Mouse (Mus musculus) forebrain, embryonic 12.5 days (tissue): ENCODE measurements around the gene Itgal. TPM values are rescaled to one million over a fixed set of nuclear protein-coding genes. Genes with fewer than 3 reads are reported as not detected.
"Not testable (repeated sequence)": the region's sequence is repeated elsewhere in the genome, so short reads cannot be mapped to it uniquely, and the experiment has no call there.

Source experiments
- ATAC-seq: fragments of 200-750 bp; cut with Nextera tagmentation; 2 replicates; pipeline ENCODE4 v1.8.0; 2017; ENCODE audit warnings: moderate TSS enrichment; ENCODE audit not compliant: low FRiP score
- H3K27ac ChIP-seq: fragments of 300-500 bp; sonication (generic); 2 replicates; pipeline ENCODE4 v1.5.1; 2016; ENCODE audit warnings: mild to moderate bottlenecking
- H3K27me3 ChIP-seq: fragments of 300-500 bp; sonication (generic); 2 replicates; pipeline ENCODE4 v1.6.1; 2016; ENCODE audit warnings: mild to moderate bottlenecking
- H3K36me3 ChIP-seq: fragments of 300-500 bp; sonication (generic); replicated peaks from 2 replicates; pipeline ENCODE4 v1.6.1; 2016; ENCODE audit warnings: mild to moderate bottlenecking
- H3K4me1 ChIP-seq: fragments of 300-500 bp; sonication (generic); 2 replicates; pipeline ENCODE4 v1.6.1; 2016
- H3K4me2 ChIP-seq: fragments of 300-500 bp; sonication (generic); 2 replicates; pipeline ENCODE4 v1.6.1; 2016; ENCODE audit warnings: mild to moderate bottlenecking, moderate library complexity
- H3K4me3 ChIP-seq: fragments of 300-500 bp; sonication (generic); replicated peaks from 2 replicates; pipeline ENCODE4 v1.5.1; 2016; ENCODE audit warnings: mild to moderate bottlenecking
- H3K9ac ChIP-seq: fragments of 300-500 bp; sonication (generic); 2 replicates; pipeline ENCODE4 v1.6.1; 2016; ENCODE audit warnings: mild to moderate bottlenecking
- H3K9me3 ChIP-seq: fragments of 300-500 bp; sonication (generic); 2 replicates; pipeline ENCODE4 v1.6.1; 2016
- WGBS: fragments of 180-500 bp; shearing (Covaris S2); methylation state at CpG from one replicate; pipeline ENCODE4 v1.1.7; 2016; 5-methylcytosine and 5-hydroxymethylcytosine counted together
- polyA plus RNA-seq: library from polyadenylated mRNA; unstranded; fragments of >200 nt; fragmentation: Nextera tagmentation; extraction: Ambion mirVana; gene quantifications from 2 replicates; pipeline ENCODE4 v1.2.1, GENCODE M21; 2016

Gene Itgal
- polyA plus RNA-seq, 1 experiment from 2014 or later, result 0.47 TPM

- ATAC-seq, result peak; percentile 93
These were observed 49.7 kb downstream of the Itgal start, which contains the start of gene Zfp768 for GRCm38 (mm10) chr7:127345512-127346325. Gene Zfp768 (minus strand): TSS chr7:127345589.

GRCm38 (mm10) chr7:127346676-127347075 is 50.6 kb downstream of the Itgal start:
- 12% methylated on average over 8 of the region's 8 CpGs for WGBS
- peaks cover 19% of the 10 kb centered on the region for H3K4me1 ChIP-seq
- no peak overlapping the region for H3K27ac ChIP-seq
- peaks cover 21% of the 10 kb centered on the region for H3K36me3 ChIP-seq
- 0 out of 2 replicates have a peak, but pooled peaks cover 4% of the 10 kb centered on the region for H3K27me3 ChIP-seq
- peak overlapping the region; percentile 87 for H3K4me2 ChIP-seq
- ATAC-seq, result no peak
- no peak overlapping the region for H3K9ac ChIP-seq
- H3K9me3 ChIP-seq, result no peaks in the 10 kb centered on the region
- H3K4me3 ChIP-seq, result peak overlapping the region; percentile 87

More at GRCm38 (mm10) chr7:127345512-127346325, 49.7 kb downstream of the Itgal start, which contains the start of gene Zfp768:
- peaks cover 19% of the 10 kb centered on the region for H3K4me1 ChIP-seq
- H3K9ac ChIP-seq, result peak within 1 kb of the TSS; percentile 93
- H3K4me2 ChIP-seq, result peak within 1 kb of the TSS; percentile 87
- WGBS, result under 1% methylated on average over 66 of the region's 76 CpGs
- H3K4me3 ChIP-seq, result peak within 1 kb of the TSS; percentile 87
- no peaks in the 10 kb centered on the region for H3K9me3 ChIP-seq
- 0 out of 2 replicates have a peak, but pooled peaks cover 4% of the 10 kb centered on the region for H3K27me3 ChIP-seq
- peaks cover 29% of the 10 kb centered on the region for H3K36me3 ChIP-seq
- peak within 1 kb of the TSS; percentile 83 for H3K27ac ChIP-seq

GRCm38 (mm10) chr7:127351230-127352004 is 55.4 kb downstream of the Itgal start:
- Histone ChIP-seq H3K4me1 (peaks cover 6% of the 10 kb centered on the region), H3K27ac (no peak overlapping the region), H3K9me3 (no peaks in the 10 kb centered on the region), H3K4me2 (no peak overlapping the region), H3K36me3 (no peaks in the 10 kb centered on the region), H3K4me3 (no peak overlapping the region), H3K27me3 (0 out of 2 replicates have a peak, but pooled peaks cover 4% of the 10 kb centered on the region), H3K9ac (no peak overlapping the region)
- 86% methylated on average over 5 of the region's 5 CpGs for WGBS
- ATAC-seq, result no peak

- no peaks in the 10 kb centered on the region for H3K4me1 ChIP-seq
- no peak overlapping the region for H3K9ac ChIP-seq
- H3K27ac ChIP-seq, result no peak overlapping the region
- H3K4me2 ChIP-seq, result no peak overlapping the region
- no peak for ATAC-seq
- no peaks in the 10 kb centered on the region for H3K9me3 ChIP-seq
- H3K36me3 ChIP-seq, result no peaks in the 10 kb centered on the region
- H3K4me3 ChIP-seq, result no peak overlapping the region
- WGBS, result 74% methylated on average over 3 of the region's 3 CpGs
- H3K27me3 ChIP-seq, result no peaks in the 10 kb centered on the region
These were observed 59.7 kb downstream of the Itgal start for GRCm38 (mm10) chr7:127355796-127356195.

GRCm38 (mm10) chr7:127357871-127358270 is 61.8 kb downstream of the Itgal start:
- no peaks in the 10 kb centered on the region for H3K4me1 ChIP-seq
- WGBS, result 52% methylated on average over 2 of the region's 2 CpGs
- no peak overlapping the region for H3K4me2 ChIP-seq
- H3K27ac ChIP-seq, result no peak overlapping the region
- peaks cover 5% of the 10 kb centered on the region for H3K27me3 ChIP-seq
- H3K4me3 ChIP-seq, result no peak overlapping the region
- H3K9ac ChIP-seq, result no peak overlapping the region
- no peaks in the 10 kb centered on the region for H3K36me3 ChIP-seq
- no peaks in the 10 kb centered on the region for H3K9me3 ChIP-seq
- no peak for ATAC-seq

GRCm38 (mm10) chr7:127358472-127358871 is 62.4 kb downstream of the Itgal start:
- no peak overlapping the region for H3K4me3 ChIP-seq

GRCm38 (mm10) chr7:127360265-127360664 is 64.2 kb downstream of the Itgal start:
- peaks cover 17% of the 10 kb centered on the region for H3K27me3 ChIP-seq
- no peak overlapping the region for H3K27ac ChIP-seq
- H3K4me3 ChIP-seq, result no peak overlapping the region
- no peak overlapping the region for H3K9ac ChIP-seq
- WGBS, result 85% methylated on average over 4 of the region's 4 CpGs
- peaks cover 14% of the 10 kb centered on the region for H3K4me1 ChIP-seq
- no peak overlapping the region for H3K4me2 ChIP-seq
- H3K36me3 ChIP-seq, result no peaks in the 10 kb centered on the region
- ATAC-seq, result no peak
- no peaks in the 10 kb centered on the region for H3K9me3 ChIP-seq

More at GRCm38 (mm10) chr7:127358472-127358871, 62.4 kb downstream of the Itgal start:
- Histone ChIP-seq H3K36me3 (no peaks in the 10 kb centered on the region), H3K4me1 (peaks cover 3% of the 10 kb centered on the region), H3K9ac (no peak overlapping the region), H3K9me3 (no peaks in the 10 kb centered on the region), H3K4me2 (no peak overlapping the region), H3K27ac (no peak overlapping the region), H3K27me3 (peaks cover 8% of the 10 kb centered on the region)
- WGBS, result 77% methylated on average over 4 of the region's 4 CpGs
- no peak for ATAC-seq

- no peak overlapping the region for H3K4me3 ChIP-seq
- H3K9me3 ChIP-seq, result no peaks in the 10 kb centered on the region
- no peak overlapping the region for H3K27ac ChIP-seq
- no peak overlapping the region for H3K4me2 ChIP-seq
- peaks cover 14% of the 10 kb centered on the region for H3K4me1 ChIP-seq
- no peak for ATAC-seq
- H3K36me3 ChIP-seq, result no peaks in the 10 kb centered on the region
- 59% methylated on average over 13 of the region's 13 CpGs for WGBS
- H3K9ac ChIP-seq, result no peak overlapping the region
- H3K27me3 ChIP-seq, result peaks cover 23% of the 10 kb centered on the region
These were observed 65.4 kb downstream of the Itgal start for GRCm38 (mm10) chr7:127361449-127361848.

- H3K27ac ChIP-seq, H3K9ac ChIP-seq, H3K36me3 ChIP-seq, ATAC-seq, H3K9me3 ChIP-seq: not testable (repeated sequence)
- H3K27me3 ChIP-seq, result peaks cover 23% of the 10 kb centered on the region
- H3K4me2 ChIP-seq, result peak overlapping the region; percentile 34
- H3K4me3 ChIP-seq, result 0 out of 2 replicates have a peak overlapping the region, but pooled peaks have one; percentile 7
- peaks cover 14% of the 10 kb centered on the region for H3K4me1 ChIP-seq
- 13% methylated on average over 13 of the region's 13 CpGs for WGBS
These were observed 66.4 kb downstream of the Itgal start for GRCm38 (mm10) chr7:127362418-127362817.

GRCm38 (mm10) chr7:127363475-127363921 is 67.4 kb downstream of the Itgal start:
- WGBS, result under 1% methylated on average over 24 of the region's 24 CpGs
- peak; percentile 58; the same call in 1 of the 2 replicates for ATAC-seq
- Histone ChIP-seq H3K4me3 (peak overlapping the region; percentile 38), H3K27ac (no peak overlapping the region), H3K4me2 (peak overlapping the region; percentile 70), H3K36me3 (no peaks in the 10 kb centered on the region), H3K9ac (peak overlapping the region; percentile 58), H3K9me3 (no peaks in the 10 kb centered on the region), H3K27me3 (peaks cover 26% of the 10 kb centered on the region), H3K4me1 (peaks cover 14% of the 10 kb centered on the region)

- no peak for ATAC-seq
- WGBS, result 44% methylated on average over 4 of the region's 4 CpGs
- peak overlapping the region; percentile 38 for H3K4me3 ChIP-seq
- H3K4me2 ChIP-seq, result peak overlapping the region; percentile 70
- H3K27me3 ChIP-seq, result peaks cover 30% of the 10 kb centered on the region
- H3K27ac ChIP-seq, result no peak overlapping the region
- peaks cover 14% of the 10 kb centered on the region for H3K4me1 ChIP-seq
- no peaks in the 10 kb centered on the region for H3K36me3 ChIP-seq
- 0 out of 2 replicates have a peak overlapping the region, but pooled peaks have one; percentile 58 for H3K9ac ChIP-seq
- H3K9me3 ChIP-seq, result no peaks in the 10 kb centered on the region
These were observed 68.1 kb downstream of the Itgal start for GRCm38 (mm10) chr7:127364166-127364565.

- no peaks in the 10 kb centered on the region for H3K36me3 ChIP-seq
- H3K4me1 ChIP-seq, result peaks cover 14% of the 10 kb centered on the region
- H3K4me2 ChIP-seq, result no peak overlapping the region
- H3K9ac ChIP-seq, result no peak overlapping the region
- no peak overlapping the region for H3K27ac ChIP-seq
- WGBS, result 89% methylated on average over 3 of the region's 3 CpGs
- no peak overlapping the region for H3K4me3 ChIP-seq
- no peaks in the 10 kb centered on the region for H3K9me3 ChIP-seq
- peaks cover 29% of the 10 kb centered on the region for H3K27me3 ChIP-seq
- ATAC-seq, result no peak
These were observed 70.2 kb downstream of the Itgal start for GRCm38 (mm10) chr7:127366249-127366648.
